Mouse (Mus musculus) heart, postnatal 0 days (tissue): Measurements from ENCODE around the gene Rfk.

Source experiments
- CTCF ChIP-seq: IDR thresholded peaks from 2 replicates; pipeline ENCODE4 v1.5.1; 2016; ENCODE audit warnings: antibody characterized with exemption, control low read depth, low read depth
- EP300 ChIP-seq: IDR thresholded peaks from 2 replicates; pipeline ENCODE4 v1.6.1; 2016; ENCODE audit warnings: antibody characterized with exemption, low read depth

GRCm38 (mm10) chr19:17403175-17403574 is 9.3 kb downstream of the Rfk start:
- TF ChIP-seq CTCF (no peak), EP300 (no peak)
